Mouse (Mus musculus) spleen, adult 2 months (tissue): ENCODE data around the gene Ttc37.

ENCODE experiments used
- CTCF ChIP-seq: fragments of 200-500 bp; IDR thresholded peaks from 2 replicates; pipeline ENCODE4 v1.5.1; 2011; ENCODE audit warnings: mild to moderate bottlenecking, inconsistent platforms; ENCODE audit not compliant: insufficient read depth, insufficient read length, insufficient replicate concordance; ENCODE audit errors: extremely low read depth
- POLR2A ChIP-seq: fragments of 200-500 bp; IDR thresholded peaks from 2 replicates; pipeline ENCODE4 v1.6.1; 2011; ENCODE audit warnings: low read depth, low read length, inconsistent platforms

GRCm38 (mm10) chr13:76187651-76188050 lies 89.1 kb downstream of the Ttc37 start:
- TF ChIP-seq POLR2A (no peak), CTCF (no peak)
